Mouse (Mus musculus) thymus, adult 2 months (tissue): ENCODE measurements around the gene Zfp704.

Experiments
- CTCF ChIP-seq: fragments of 200-500 bp; IDR thresholded peaks from 2 replicates; pipeline ENCODE4 v1.5.1; 2012; ENCODE audit warnings: mild to moderate bottlenecking, control low read depth, low read length, moderate library complexity, borderline replicate concordance; ENCODE audit not compliant: control insufficient read depth, poor library complexity, insufficient read depth; ENCODE audit errors: extremely low read depth
- POLR2A ChIP-seq: fragments of 200-500 bp; IDR thresholded peaks from 2 replicates; pipeline ENCODE4 v1.6.1; 2012; ENCODE audit warnings: mild to moderate bottlenecking, low read length, control low read depth, moderate library complexity; ENCODE audit not compliant: control insufficient read depth, poor library complexity, insufficient read depth; ENCODE audit errors: extremely low read depth

DNA sequence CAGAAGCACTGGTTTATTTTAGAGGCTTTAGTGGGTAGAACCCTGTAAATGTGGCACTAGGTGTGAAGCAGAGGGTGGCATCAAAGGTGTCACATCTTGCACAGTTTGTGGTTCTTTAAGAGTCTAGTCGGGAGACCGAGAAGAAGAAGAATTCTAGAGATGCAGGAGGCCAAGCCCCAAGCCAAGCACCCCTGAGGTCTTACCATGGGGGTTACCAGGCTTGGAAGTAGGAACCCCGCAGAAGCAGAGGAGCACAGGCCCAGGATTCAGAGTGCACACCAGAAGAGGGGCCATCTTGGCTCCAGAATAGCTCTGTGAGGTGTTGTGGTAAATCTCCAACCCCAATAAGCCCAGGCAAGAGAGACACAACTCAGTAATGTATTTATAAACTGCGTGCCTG, 201.0 kb downstream of the Zfp704 start:
- TF ChIP-seq POLR2A (no peak), CTCF (no peak)
